Mouse (Mus musculus) testis, adult 2 months (tissue): ENCODE measurements around the gene Kpna7. TPM values are rescaled to one million over a fixed set of nuclear protein-coding genes. Genes with fewer than 3 reads are reported as not detected.
A peak's percentile ranks its signal among the peaks of the same experiment; 100 is the strongest.

ENCODE experiments used
- H3K27ac ChIP-seq: fragments of 200-500 bp; 2 replicates; pipeline ENCODE4 v1.5.1; 2012; ENCODE audit warnings: low read depth, low read length; ENCODE audit not compliant: control insufficient read depth, insufficient read depth
- H3K27me3 ChIP-seq: fragments of 200-500 bp; 2 replicates; pipeline ENCODE4 v1.6.1; 2012; ENCODE audit warnings: mild to moderate bottlenecking, low read length, moderate library complexity; ENCODE audit not compliant: control insufficient read depth, insufficient read depth
- H3K36me3 ChIP-seq: fragments of 200-500 bp; 2 replicates; pipeline ENCODE4 v1.6.1; 2012; ENCODE audit warnings: mild to moderate bottlenecking, low read length; ENCODE audit not compliant: control insufficient read depth, insufficient read depth
- H3K4me1 ChIP-seq: fragments of 200-500 bp; 2 replicates; pipeline ENCODE4 v1.6.1; 2012; ENCODE audit warnings: low read length; ENCODE audit not compliant: control insufficient read depth, insufficient read depth
- H3K4me3 ChIP-seq: fragments of 200-500 bp; 2 replicates; pipeline ENCODE4 v1.5.1; 2012; ENCODE audit warnings: low read depth, mild to moderate bottlenecking, low read length, moderate library complexity, mixed read lengths; ENCODE audit not compliant: control insufficient read depth
- CTCF ChIP-seq: fragments of 200-500 bp; IDR thresholded peaks from 2 replicates; pipeline ENCODE4 v1.5.1; 2012; ENCODE audit warnings: low read depth, mild to moderate bottlenecking, inconsistent platforms, low read length, moderate library complexity; ENCODE audit not compliant: control insufficient read depth, insufficient read depth, insufficient replicate concordance
- POLR2A ChIP-seq: fragments of 200-500 bp; IDR thresholded peaks from 2 replicates; pipeline ENCODE4 v1.6.1; 2012; ENCODE audit warnings: low read depth, mild to moderate bottlenecking, inconsistent platforms, low read length, moderate library complexity; ENCODE audit not compliant: control insufficient read depth
- polyA plus RNA-seq: library from polyadenylated mRNA; depleted of rRNA; stranded (reverse); fragments of >200 nt; gene quantifications from 2 replicates; pipeline ENCODE4 v1.2.3, GENCODE M21; 2012

The Kpna7 gene
- polyA plus RNA-seq, 1 experiment = 4.4 TPM

DNA sequence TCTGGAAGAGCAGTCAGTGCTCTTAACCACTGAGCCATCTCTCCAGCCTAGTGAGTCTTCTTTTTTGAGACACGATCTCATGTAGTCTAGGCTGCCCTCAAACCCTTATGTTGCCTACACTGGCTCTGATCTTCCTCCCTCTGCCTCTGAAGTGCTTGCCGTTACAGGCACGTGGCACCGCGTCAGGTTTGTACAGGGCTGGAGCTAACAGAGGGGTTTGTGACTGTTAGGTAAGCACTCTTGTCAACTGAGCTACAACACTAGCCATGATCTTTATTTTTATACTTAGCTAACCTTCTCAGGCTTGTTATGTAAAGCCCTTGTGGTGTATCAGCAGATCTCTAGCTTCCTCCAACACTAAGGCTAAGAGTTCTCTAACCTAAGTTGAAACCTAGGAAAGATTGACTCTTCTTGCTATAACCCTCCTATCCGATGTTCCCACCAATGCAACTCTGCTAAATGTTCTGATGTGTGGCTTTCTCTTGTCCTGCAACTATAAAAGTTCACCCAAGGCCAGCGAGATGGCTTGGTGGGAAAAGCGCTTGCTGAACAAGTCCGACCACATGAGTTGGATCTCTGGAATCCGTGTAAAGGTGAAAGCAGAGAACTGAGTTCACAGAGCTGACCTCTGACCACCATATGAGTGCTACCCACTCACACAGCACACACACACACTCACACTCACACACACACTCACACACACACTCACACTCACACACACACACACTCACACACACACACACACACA is 1.8 kb downstream of the Kpna7 start:
- Histone ChIP-seq H3K36me3 (no peaks in the 10 kb centered on the region), H3K27me3 (no peaks in the 10 kb centered on the region), H3K27ac (no peak overlapping the region), H3K4me1 (peaks cover 3% of the 10 kb centered on the region), H3K4me3 (no peak overlapping the region; the same call in 1 of the 2 replicates)
- TF ChIP-seq CTCF (no peak), POLR2A (no peak)

DNA sequence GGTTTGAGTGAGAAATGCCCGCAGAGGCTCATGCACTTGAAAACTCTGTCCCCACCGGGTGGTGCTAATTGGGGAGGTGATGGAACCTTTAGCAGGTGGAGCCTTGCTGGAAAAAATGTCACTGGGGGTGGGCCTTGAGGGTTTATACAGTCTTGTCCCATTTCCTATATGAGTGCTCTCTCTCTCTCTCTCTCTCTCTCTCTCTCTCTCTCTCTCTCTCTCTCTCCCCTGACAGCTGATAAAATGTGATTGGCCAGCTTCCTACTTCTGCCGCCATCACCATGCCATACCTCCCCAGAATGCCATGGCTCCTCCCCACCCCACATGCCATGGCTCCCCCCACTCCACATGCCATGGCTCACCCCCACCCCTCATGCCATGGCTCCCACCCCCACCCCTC is 8.7 kb downstream of the Kpna7 start:
- Histone ChIP-seq H3K4me1 (no peaks in the 10 kb centered on the region), H3K27me3 (no peaks in the 10 kb centered on the region), H3K4me3 (no peak overlapping the region), H3K36me3 (no peaks in the 10 kb centered on the region), H3K27ac (no peak overlapping the region)
- no peak for TF ChIP-seq POLR2A
- no peak for TF ChIP-seq CTCF

GRCm38 (mm10) chr5:145071342-145071741 is 12.5 kb downstream of the Kpna7 start:
- Histone ChIP-seq H3K36me3 (no peaks in the 10 kb centered on the region), H3K4me1 (no peaks in the 10 kb centered on the region), H3K27ac (no peak overlapping the region), H3K4me3 (peak overlapping the region; percentile 50), H3K27me3 (no peaks in the 10 kb centered on the region)
- no peak for TF ChIP-seq POLR2A
- TF ChIP-seq CTCF = peak; percentile 67; the same call in 1 of the 2 replicates

DNA sequence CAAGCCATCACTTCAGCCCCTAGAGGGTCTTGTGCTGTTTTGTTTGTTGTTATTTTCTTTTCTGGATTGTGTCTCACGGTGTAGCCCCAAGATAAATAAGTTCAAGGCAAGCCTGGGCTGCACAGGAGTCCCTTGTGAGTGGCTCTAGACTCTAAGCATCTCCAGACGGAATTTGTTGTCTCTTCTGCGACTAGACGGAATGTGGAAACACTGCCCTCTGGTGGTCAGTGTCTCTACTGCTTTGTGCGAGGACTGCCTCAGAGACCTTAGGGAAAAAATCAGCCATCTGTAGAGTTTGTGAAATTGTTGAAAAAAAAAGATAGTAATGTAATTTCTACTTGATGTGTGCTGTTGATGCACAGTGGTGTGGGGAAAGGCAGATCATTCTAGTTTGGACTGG is 14.1 kb downstream of the Kpna7 start:
- no peaks in the 10 kb centered on the region for H3K27me3 ChIP-seq
- no peaks in the 10 kb centered on the region for H3K4me1 ChIP-seq
- no peaks in the 10 kb centered on the region for H3K36me3 ChIP-seq
- H3K27ac ChIP-seq = no peak overlapping the region
- H3K4me3 ChIP-seq = no peak overlapping the region
- TF ChIP-seq POLR2A = no peak
- peak; percentile 69; the same call in 1 of the 2 replicates for TF ChIP-seq CTCF

GRCm38 (mm10) chr5:145068863-145069262 is 15.0 kb downstream of the Kpna7 start:
- Histone ChIP-seq H3K4me1 (no peaks in the 10 kb centered on the region), H3K36me3 (no peaks in the 10 kb centered on the region), H3K27ac (no peak overlapping the region), H3K27me3 (no peaks in the 10 kb centered on the region), H3K4me3 (no peak overlapping the region)
- TF ChIP-seq POLR2A = no peak
- TF ChIP-seq CTCF = no peak

DNA sequence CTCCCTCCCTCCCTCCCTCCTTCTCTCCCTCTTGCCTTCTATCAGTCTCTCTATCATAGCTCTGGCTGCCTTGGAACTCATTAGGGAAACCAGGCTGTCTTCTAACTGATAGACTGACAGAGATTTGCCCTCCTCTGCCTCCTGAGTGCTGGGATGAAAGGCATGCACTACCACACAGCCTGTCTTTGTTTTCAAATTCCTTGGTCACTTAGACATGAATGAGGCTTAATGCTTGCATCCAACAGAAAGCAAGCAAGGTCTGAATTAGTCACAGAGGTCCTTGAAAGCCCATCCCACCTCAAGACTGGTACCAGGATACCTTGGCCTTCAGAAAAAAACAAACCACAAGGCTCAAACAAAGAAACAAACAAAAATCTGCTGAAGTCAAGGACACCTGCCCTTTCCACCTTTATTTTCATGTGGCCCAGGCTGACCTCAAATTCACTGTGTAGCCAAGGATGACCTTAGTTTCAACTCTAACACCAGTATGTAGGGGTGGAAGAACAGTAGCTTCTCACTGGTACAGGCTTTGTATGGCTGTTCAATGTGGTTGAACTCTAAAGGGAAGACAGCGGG is 19.0 kb downstream of the Kpna7 start:
- Histone ChIP-seq H3K27ac (no peak overlapping the region), H3K36me3 (no peaks in the 10 kb centered on the region)
- TF ChIP-seq POLR2A = no peak
- no peak for TF ChIP-seq CTCF

GRCm38 (mm10) chr5:145059524-145059923 is 24.3 kb downstream of the Kpna7 start:
- TF ChIP-seq POLR2A (no peak), CTCF (no peak)
- no peaks in the 10 kb centered on the region for H3K27me3 ChIP-seq
- no peak overlapping the region for H3K27ac ChIP-seq
- no peak overlapping the region for H3K4me3 ChIP-seq
- H3K4me1 ChIP-seq = peaks cover 2% of the 10 kb centered on the region
- no peaks in the 10 kb centered on the region for H3K36me3 ChIP-seq

More for the DNA sequence above, 19.0 kb downstream of the Kpna7 start:
- no peaks in the 10 kb centered on the region for H3K27me3 ChIP-seq
- H3K4me1 ChIP-seq = no peaks in the 10 kb centered on the region
- H3K4me3 ChIP-seq = no peak overlapping the region
